Mouse (Mus musculus): ENCODE data around the gene Myo1e.
A peak's percentile ranks its signal among the peaks of the same experiment; 100 is the strongest.

Gene Myo1e

DNA sequence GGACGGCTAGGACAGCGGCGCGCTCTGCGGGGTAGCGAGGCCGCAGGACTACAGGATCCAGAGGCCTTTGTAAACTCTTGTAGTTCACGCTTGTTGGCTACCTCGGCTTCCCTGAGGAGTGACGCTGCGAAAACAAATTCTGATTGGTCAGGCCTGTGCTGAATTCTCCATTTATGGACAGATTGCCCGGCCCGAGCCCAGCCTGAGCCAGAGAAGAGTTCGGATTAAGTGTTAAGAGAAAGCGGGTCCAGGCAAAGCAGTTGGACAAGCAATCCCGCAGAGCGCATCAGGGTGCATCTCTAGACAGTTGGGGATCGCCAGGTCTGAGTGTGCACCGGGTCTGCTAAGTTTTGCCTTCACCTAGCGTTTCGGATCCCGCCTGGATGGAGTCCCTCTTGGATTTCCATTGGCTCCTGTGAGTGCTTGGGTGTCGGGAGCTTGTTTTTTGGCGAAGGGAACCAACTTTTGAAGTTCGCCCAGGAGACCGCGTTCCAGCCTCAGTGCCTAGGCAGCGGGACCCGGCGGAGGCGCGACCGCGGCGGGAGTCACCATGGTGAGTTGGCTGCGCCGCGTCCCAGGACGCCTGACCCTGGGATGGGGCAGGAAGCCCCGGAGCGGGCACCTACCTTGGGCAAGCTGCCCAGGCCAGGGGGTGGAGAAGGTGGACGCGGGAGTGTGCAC lies at the start of gene Myo1e:
TSS of gene Myo1e (plus strand) at position 200 of the 681 bp plus-strand sequence.
- DNase-seq (ENCODE audit: low spot score), result peak; percentile 92

DNA sequence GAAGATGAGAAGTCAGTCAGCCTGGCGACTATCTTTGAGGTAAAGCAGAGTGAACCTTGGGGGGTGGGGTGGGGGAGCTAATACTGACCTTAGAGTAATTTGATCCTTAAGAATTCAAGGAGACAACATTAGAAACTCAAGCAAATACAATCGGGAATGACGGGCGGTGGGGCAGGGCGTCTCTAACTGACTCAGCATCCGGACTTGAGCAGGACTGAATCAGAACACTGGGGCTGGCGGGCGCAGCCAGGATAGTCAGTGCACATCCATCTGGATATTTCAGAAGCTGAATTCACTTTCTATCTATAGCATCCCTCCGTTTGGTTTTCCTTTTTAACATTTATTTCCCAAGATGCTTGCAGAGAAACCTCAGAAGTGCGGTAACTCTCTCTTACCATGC lies 47.1 kb upstream of the Myo1e start:
- no peak for DNase-seq (ENCODE audit: low spot score)

DNA sequence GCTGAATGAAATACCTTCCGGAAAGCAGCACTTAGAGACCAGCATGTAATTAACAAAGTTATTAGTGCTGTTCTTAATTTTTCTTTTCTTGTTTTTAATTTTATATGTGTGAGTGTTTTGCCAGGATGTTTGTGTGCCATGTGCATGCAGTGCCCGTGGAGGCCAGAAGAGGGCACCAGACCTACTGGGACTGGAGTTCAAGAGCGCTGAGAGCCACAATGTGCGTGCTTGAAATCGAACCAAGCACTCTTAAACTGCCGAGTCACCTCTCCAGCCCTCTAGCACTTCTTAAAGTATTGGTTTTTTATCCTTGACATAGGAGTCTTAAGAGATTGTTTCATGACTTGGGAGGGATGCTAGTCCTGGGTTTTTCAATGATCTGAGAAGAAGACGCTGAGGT lies 38.2 kb upstream of the Myo1e start:
- no peak for DNase-seq (ENCODE audit: low spot score)

DNA sequence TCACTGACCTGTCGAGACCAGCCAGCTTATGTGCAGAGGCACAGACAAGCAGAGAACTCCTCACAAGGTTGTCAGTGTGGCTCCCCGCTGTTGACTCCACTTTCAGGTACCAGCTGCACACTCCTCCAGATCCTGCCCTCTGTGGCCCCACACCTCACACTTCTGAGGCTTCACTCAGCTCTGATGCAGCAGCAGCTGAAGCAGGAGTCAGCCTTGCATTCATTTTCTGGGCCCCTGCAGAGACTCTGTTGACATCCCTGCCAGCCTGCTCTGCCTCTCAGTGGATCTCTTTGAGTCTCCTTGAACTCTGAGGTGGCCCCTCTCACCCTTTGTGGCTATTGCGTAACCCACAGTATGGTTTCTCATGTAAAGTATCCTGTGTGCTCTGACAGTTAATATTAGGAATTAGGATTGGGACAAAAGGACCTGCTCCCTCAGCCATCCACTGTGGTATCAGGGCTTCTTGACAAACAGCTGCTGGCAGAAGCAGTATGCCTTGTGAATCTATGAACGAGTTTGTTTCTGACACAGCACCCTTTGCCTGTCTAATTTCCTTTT lies 32.8 kb upstream of the Myo1e start:
- no peak for DNase-seq (ENCODE audit: low spot score)

DNA sequence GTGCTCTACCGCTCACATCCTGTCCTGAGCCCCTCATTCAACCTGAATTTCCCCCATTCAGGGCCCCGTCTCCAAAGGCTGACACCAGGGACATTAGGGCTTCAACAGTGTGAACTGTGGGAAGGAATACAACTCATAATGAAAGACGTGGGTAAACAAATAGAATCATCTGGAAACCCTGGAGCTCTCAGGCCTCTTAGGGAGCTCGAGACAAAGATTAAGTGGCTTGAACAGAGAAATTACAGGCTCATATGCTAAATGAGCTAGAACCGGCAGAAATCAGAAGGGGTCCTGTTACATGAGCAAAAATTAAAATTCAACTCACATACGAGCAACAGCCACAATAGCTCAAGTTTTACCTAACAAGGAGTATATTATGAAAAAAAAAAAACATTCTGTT lies 32.3 kb upstream of the Myo1e start:
- no peak for DNase-seq (ENCODE audit: low spot score)

DNA sequence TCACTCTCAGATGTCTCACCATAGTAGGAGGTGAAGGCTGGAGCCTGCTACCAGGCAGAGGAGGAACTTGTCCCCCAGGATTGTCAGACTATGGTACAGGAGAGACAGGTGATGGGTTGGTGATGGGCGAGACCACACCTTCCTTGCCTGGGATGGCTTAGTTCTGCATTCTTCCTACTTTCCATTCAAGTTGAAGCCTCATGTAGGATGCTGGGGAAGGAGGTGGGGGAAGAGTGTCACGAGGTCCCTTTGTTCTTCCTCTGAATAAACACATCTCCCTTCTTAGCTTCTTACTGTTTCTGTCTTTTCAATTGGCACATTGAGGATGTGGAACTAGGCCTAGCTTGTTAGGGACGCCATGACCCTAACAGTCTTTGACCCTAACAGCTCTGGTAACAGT lies 30.9 kb upstream of the Myo1e start:
- DNase-seq (ENCODE audit: low spot score), result no peak

DNA sequence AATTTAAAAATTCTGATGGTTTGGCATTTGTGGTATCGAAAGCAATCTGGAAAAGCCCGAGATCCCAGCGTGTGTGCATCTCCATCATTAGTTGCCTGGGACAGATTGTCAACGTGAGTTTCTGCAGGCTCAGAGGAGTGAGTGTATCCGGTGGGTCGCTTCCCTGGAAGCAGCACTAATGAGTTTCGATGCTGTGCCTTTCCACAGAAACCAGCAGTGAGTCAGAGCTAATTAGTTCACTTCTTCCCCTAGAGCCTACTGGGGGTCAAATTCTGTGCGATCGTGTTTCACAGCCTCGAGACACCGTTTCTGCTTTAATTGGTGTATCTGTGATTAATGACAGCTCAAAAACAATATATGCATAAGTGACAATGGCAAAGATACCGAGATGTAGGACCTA lies 25.4 kb upstream of the Myo1e start:
- DNase-seq (ENCODE audit: low spot score), result no peak

DNA sequence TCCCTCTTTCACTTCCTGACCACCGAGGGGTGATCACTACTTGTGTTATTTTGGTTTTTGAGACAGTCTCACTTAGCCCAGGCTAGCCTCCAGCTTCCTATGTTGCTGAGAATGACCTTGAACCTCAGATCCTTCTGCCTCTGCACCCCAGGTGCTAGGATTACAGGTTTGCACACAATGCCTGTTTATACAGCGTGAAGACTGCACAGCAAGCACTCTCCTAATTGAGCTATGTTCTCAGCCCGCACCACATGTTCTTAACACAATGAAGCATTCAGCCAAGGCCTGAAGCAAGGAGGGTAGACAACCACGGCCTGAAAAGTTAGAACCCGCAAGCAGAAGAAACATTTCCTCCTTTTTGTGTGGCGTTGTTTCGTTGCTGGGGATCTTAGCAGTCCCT lies 24.5 kb upstream of the Myo1e start:
- no peak for DNase-seq (ENCODE audit: low spot score)

DNA sequence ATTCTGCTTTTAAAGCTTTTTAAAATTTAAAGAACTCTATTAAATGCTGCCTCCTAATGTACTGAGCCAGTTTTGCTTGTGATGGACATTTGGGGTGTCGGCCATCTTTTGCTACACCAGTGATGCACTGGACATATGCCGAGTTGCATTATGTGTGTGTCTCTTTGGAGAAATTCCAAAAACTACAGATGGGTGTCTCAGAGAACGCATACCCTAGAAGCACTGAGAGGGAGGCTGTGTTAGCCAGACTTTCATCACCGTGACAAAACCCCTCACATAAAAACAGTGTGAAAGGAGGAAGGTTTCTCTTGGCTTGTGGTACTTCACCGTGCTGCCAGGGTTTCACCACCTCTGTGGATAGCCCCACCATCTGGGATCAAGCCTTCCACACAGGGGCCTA lies 14.8 kb upstream of the Myo1e start:
- no peak for DNase-seq (ENCODE audit: low spot score)

DNA sequence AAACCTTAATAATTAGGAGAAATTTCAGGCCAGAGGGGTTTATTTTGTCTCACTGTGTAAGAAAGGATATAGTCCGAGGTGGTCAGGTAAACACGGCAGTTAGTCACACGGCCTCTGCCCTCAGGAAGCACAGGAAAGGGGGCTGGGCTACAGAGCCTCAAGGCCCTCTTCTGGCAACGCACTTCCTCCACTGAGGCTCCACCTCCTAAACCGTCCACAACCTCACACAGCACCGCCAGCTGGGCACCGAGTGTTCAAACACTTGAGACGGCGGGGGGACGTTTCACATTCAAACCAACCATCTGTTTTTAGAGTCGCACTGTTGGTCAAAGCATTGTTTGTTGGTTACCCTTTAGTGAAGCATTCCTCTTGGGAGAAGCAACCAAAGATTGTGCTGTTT lies 12.5 kb upstream of the Myo1e start:
- DNase-seq (ENCODE audit: low spot score), result peak; percentile 56

DNA sequence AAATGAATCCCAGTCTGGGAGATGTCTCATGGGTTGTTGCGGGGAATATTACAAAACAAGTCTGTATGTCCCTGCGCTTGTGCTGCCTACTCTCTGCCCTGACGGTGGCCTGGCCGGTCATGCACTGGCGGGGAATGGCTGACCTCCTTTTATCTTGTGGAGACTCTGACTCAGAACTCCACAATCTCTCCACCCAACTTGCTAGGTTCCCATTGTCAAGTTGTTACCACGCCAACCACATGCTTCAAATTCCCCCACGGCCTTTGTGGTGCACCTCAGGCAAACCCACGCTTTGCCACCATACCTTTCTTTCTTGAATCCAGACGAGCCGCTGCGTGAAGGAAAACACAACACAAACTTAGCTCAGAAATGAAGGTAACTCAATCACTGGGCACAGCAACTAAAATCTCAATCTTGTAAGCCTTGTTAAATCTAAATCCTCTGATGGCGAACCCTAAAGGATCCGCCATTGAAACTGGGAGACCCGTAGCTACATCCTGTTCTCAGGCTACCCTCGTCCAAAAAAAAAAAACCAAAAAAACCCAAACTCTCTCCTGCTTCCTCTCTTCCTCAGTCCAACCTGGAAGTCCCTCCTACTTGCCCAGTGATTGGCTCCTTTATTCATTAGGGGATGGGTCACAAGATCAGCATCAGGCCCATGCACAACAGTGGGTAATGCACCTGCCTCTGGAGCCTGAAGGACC lies 10.0 kb upstream of the Myo1e start:
- DNase-seq (ENCODE audit: low spot score), result no peak

DNA sequence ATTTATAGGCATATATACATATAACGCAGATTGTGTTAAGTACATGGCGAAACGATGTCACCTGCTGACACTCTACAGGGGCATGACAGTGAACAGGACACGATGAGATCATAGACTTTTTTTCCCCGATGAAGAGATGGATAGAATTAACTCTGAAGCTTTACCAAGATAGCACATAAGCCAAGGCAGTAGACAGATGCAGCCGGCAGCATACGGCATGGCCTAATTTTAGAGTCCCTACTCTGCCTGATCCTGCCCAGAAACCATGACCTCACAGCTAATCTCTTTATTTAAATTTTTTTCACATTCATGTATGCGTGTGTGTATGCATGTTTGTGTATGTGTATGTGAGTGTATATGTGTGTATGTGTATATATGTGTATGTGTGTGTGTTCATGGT lies 9.2 kb upstream of the Myo1e start:
- no peak for DNase-seq (ENCODE audit: low spot score)

DNA sequence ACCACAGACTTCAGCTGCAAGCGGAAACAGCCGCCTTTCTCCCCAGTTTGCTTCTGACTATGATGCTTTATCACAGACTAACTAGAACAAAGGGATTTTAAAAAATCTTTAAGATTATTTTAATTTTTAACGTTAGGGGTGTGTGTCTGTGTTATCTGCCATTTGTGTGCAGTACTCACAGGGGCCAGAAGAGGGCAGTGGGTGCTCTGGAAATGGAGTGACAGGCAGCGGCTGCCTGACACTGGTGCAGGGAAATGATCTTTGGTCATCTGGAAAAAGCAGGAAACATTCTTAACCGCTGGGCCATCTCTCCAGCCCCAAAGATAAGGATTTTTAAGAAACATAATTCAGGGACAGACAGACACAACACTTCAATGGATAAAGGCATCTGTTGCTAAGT lies 4.4 kb upstream of the Myo1e start:
- peak; percentile 43 for DNase-seq (ENCODE audit: low spot score)

DNA sequence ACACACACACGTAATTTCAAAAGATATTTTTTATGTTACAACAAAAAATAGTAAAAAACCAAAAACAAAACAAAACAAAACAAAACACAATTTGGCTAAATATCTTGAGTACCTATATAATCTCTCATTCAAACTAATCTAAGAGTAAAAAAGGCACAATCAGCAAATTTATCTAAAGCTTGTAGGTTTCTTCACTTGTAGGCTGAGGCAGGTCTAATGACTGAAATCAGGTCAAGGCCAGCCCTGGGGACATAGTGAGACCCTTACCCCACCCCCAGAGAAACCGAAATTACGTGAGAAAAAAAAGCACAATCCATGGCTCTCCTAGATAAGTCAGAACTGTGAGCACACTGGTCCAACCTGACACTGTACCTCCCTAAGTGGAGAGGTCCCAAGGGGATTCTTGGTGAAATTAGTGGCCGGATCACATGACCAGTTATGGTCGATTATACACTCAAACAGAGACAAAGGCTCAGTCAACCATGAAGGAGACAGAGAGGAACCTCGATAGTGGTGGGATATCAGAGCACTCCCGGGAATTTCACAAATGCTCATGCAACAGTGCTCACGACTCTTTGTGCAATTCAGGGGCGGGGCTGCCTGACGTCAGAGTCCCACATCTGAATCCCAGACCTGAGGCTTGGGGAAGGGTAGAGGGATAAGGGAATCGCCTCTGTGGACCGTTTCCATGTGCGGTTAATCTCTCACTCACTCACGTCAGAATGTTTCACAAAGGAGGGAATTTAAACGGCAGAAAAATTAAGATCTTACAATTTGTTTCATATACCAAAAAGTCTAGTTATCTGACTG lies 3.7 kb upstream of the Myo1e start:
- DNase-seq (ENCODE audit: low spot score), result no peak

DNA sequence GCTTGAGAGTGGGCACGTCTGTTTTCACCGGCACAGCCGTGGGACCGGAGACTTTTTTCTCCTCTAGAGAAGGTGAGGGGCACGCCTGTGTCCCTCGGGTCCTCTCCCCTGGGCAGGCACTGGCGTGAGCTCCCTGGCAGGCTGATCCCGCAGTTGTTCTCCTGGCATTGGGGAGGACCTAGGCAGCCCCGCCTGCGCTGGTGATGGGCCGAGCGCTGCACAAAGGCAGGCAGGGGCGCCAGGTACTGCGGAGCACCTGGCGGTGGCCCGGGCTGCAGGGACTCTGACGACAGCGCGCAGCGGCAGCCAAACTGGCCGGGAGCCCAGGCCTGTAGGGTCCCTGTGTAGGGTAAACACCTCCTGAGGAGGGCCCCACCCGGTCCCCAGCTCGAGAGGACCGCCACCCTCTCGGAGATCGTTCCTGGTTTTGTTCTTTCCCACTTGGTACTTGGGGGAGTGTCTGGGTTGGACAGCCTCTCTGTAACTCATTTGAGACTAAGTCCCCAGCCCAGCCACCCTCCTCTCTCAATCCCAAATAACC lies 901 bp downstream of the Myo1e start:
- peak; percentile 23 for DNase-seq (ENCODE audit: low spot score)

DNA sequence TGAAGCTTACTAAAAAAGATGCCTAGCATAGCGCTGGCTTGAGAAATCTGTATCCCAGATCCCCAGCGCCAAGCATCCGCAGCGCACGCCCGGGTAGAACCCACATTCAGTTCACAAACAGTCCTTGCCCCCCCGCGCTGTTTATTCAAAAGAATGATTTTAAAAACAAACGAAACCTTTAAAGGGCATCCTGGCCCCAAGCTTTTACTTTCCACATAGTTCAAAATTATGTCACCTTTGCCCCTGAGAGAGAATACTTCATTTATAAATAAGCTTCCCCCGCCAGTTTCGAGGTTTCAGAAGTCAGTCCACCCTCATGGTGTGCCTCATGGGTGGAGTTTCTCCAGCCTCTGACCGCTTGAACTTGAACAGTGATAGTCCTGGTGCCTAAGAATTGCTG lies 1.6 kb downstream of the Myo1e start:
- no peak for DNase-seq (ENCODE audit: low spot score)

DNA sequence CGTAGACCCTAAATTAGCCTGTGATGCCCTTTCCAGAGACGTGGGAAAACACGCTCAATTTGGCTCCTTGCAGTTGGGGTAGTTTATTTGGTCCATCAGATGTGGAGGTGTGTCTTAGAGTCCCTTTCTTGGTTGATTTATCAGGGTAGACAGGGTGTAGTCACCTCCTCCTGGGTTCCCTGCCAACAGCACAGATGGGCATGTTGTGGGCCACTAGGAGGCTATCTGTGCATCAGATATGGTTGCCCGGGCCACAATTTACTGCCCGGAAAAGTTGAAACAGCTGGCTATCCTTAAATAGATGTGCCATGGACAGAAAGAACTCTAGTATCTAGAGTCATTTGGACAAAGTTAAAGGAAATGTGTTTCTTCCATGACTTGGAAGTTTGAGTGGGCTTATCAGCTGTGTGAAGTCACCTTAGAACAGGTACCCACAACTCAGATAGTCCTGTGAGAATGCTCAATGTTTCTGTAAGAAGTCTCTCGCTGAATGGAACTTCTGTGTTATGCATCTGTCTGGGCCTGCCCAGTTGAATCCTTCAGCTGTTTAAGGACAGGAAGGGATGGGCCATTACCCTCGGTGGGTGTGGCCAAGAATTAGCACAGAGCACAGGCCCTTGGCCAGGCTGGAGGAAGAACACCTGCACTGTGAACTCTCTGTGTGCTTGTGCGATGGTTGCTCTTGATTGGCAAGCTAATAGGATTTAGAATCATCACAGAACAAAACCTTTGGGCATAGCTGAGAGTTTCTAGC lies 2.3 kb downstream of the Myo1e start:
- DNase-seq (ENCODE audit: low spot score), result no peak

DNA sequence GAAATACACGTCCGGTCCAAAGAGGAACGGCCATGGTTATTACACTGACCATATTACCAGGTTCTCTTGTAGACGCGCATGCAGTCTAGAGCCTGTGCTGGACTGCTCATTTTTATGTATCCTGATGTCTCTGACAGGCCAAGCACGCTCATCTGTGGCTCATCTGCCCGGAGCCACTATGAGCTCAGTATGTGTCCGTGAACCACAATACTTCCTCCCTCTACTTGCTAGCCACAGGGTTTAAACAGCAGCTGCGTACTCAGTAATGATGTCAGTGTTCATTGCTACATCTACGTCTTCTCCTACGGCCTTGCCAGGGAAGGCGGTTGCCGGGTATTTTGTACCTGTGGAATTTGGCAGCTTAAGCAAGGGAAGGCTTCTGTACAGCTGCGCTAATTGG lies 4.5 kb downstream of the Myo1e start:
- no peak for DNase-seq (ENCODE audit: low spot score)

DNA sequence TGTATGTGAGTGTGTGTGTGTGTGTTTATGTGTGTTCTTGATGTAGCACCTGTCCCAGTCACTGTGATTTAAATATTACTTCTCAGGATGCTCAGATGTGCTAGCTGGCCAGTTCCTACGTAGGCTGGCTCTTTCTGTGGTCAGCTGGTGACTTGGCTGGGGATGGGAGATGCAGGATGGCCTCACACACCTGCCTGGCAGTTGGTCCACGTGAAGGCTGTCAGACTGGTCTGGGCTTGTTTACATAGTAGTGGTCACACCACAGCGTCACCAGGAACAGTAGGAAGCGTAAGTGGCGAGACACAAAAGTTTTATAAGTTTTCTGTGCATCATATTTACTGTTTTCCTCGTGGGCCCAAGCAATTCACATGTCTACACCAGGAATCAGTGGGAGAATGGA lies 9.4 kb downstream of the Myo1e start:
- no peak for DNase-seq (ENCODE audit: low spot score)

DNA sequence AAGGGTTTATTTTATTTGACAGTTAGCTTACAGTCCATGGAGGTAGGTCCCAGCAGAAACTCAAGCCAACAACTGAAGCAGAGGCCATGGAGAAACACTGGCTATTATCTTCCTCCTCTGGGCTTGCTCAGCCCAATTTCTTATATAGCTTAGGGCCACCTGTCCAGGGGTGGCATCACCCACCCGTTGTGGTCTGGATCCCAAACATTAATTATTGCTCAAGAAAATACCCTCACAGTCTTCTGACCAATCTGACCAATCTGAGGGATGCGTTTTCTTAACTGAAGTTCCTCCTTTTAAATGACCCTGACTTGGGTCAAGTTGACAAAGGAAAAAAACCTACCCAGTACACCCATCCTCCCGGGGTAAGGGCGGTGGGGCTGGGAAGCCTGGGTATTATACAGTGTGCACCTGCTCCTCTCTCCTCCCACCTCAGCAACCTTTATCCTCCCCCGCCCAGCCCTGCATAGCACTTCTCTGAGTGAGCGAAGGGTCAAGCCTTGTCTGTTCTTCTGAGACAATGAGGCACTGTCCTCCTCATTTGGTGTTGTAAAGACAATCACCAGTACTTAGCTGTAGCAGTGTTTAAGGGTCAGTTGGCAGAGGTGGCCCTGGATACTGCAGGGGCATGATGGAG lies 12.3 kb downstream of the Myo1e start:
- no peak for DNase-seq (ENCODE audit: low spot score)

DNA sequence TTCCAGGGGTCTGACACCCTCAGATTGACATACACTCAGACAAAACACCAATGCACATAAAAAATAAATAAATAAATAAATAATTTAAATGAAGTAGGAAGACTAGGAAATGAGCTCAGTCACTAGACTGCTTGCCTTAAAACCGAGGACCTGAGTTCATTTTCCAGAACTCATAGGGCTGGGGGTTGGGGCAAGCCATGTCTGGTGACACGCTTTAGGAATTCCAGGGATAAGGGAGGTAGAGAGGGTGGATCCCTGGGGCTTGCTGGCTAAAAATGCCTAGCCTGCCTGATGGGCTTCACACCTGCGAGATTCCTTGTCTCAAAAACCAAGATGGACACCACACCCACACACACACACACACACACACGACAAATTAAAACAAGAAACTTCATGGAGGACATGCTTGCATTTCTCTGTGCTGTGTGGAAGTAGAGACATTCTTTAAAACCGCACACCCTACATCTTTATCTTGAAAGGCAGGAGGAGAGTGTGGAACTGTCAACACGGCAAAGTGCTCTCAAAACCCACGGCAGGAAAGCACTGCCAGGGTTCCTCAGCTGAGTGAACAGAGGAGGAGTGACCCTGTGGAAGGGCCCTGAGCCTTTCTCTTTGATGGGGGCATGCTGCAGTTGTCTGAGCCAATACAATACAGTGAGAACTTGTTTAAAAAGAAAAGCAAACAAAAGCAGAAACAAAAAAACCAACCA lies 13.5 kb downstream of the Myo1e start:
- DNase-seq (ENCODE audit: low spot score), result no peak

Measured in yolk sac, embryonic 10.5 days (tissue).